Mouse (Mus musculus): ENCODE data around the gene Gm10439. TPM values are rescaled to one million over a fixed set of nuclear protein-coding genes. Genes with fewer than 3 reads are reported as not detected.
"Not testable (repeated sequence)": the region's sequence is repeated elsewhere in the genome, so short reads cannot be mapped to it uniquely, and the experiment has no call there.

Gene Gm10439
- polyA plus RNA-seq (2012; rRNA removed) (not detected in 2 replicates), polyA plus RNA-seq (2014; fragmentation: Nextera tagmentation; extraction: Ambion mirVana) (not detected in 2 replicates)

- not testable (repeated sequence) for H3K36me3 ChIP-seq (ENCODE audit: control insufficient read depth, insufficient read depth, low read length); H3K4me2 ChIP-seq (replicated peaks; ENCODE audit: low read depth, low read length, severe bottlenecking); H3K9ac ChIP-seq (ENCODE audit: low read depth, low read length, severe bottlenecking); ATAC-seq (ENCODE audit: low FRiP score, low read depth); H3K4me3 ChIP-seq (replicated peaks; ENCODE audit: low read length); H3K9me3 ChIP-seq (ENCODE audit: control insufficient read depth, low read length); H3K27ac ChIP-seq (replicated peaks; ENCODE audit: low read depth, low read length); DNase-seq (ENCODE audit: low spot score); H3K27me3 ChIP-seq (ENCODE audit: control insufficient read depth, insufficient read depth, low read length); H3K4me1 ChIP-seq (ENCODE audit: control insufficient read depth, insufficient read depth, low read length)
- no CpG with 5 or more reads among the region's 6 CpGs for WGBS
Measured at GRCm38 (mm10) chrX:149594270-149594669, at the start of gene Gm10439. Gm10439 (plus strand) TSS chrX:149594570.

Other genes starting within 250 kb of the Gm10439 start
- not detected in 2 replicates for gene Gm15085, start 147.0 kb upstream of the Gm10439 start, polyA plus RNA-seq (2012; rRNA removed)
- gene Gm15085, start 147.0 kb upstream of the Gm10439 start, polyA plus RNA-seq (2014; fragmentation: Nextera tagmentation; extraction: Ambion mirVana), result not detected in 2 replicates
- gene Gm15097, start 189.9 kb downstream of the Gm10439 start, polyA plus RNA-seq (2012; rRNA removed), result not detected in 2 replicates
- gene Gm15097, start 189.9 kb downstream of the Gm10439 start, polyA plus RNA-seq (2014; fragmentation: Nextera tagmentation; extraction: Ambion mirVana), result not detected in 2 replicates